Mouse (Mus musculus): ENCODE measurements at regions not wholly inside any gene's neighbourhood (a gene's known extent, or its start where the extent isn't known, plus 50 kb on each side); places are given as distances from the start of the nearest gene placed in this dataset.

- 65% methylated on average over 3 of the region's 3 CpGs for WGBS
- no peaks in the 10 kb centered on the region for H3K27me3 ChIP-seq (ENCODE audit: insufficient read depth, low read length)
- no peak overlapping the region for H3K9ac ChIP-seq (replicated peaks; ENCODE audit: low read length)
- H3K27ac ChIP-seq (ENCODE audit: low read length): no peak overlapping the region
- no peaks in the 10 kb centered on the region for H3K4me1 ChIP-seq (ENCODE audit: insufficient read depth, low read length)
- ATAC-seq (ENCODE audit: low FRiP score, low TSS enrichment): no peak
- no peak overlapping the region for H3K4me3 ChIP-seq (ENCODE audit: low read length)
- H3K9me3 ChIP-seq (ENCODE audit: low read length): no peaks in the 10 kb centered on the region
- H3K4me2 ChIP-seq (replicated peaks; ENCODE audit: low read depth, low read length): no peak overlapping the region
- no peaks in the 10 kb centered on the region for H3K36me3 ChIP-seq (ENCODE audit: insufficient read depth, low read length)
Measured at GRCm38 (mm10) chr7:123796096-123796495, 186.6 kb upstream of the Hs3st4 start.

GRCm38 (mm10) chr7:123805650-123806049, 177.0 kb upstream of the Hs3st4 start:
- Histone ChIP-seq H3K4me2 (replicated peaks; ENCODE audit: low read depth, low read length) (no peak overlapping the region), H3K27ac (ENCODE audit: low read length) (no peak overlapping the region), H3K36me3 (ENCODE audit: insufficient read depth, low read length) (no peaks in the 10 kb centered on the region), H3K9me3 (ENCODE audit: low read length) (no peaks in the 10 kb centered on the region), H3K4me3 (ENCODE audit: low read length) (no peak overlapping the region), H3K27me3 (ENCODE audit: insufficient read depth, low read length) (no peaks in the 10 kb centered on the region), H3K4me1 (ENCODE audit: insufficient read depth, low read length) (no peaks in the 10 kb centered on the region), H3K9ac (replicated peaks; ENCODE audit: low read length) (no peak overlapping the region)
- 86% methylated on average over 2 of the region's 2 CpGs for WGBS
- ATAC-seq (ENCODE audit: low FRiP score, low TSS enrichment): no peak

GRCm38 (mm10) chr7:123823976-123824375, 158.7 kb upstream of the Hs3st4 start:
- H3K9ac ChIP-seq (replicated peaks; ENCODE audit: low read length): no peak overlapping the region
- no peaks in the 10 kb centered on the region for H3K4me1 ChIP-seq (ENCODE audit: insufficient read depth, low read length)
- no peak overlapping the region for H3K4me2 ChIP-seq (replicated peaks; ENCODE audit: low read depth, low read length)
- WGBS: 74% methylated on average over 4 of the region's 4 CpGs
- ATAC-seq (ENCODE audit: low FRiP score, low TSS enrichment): no peak
- H3K4me3 ChIP-seq (ENCODE audit: low read length): no peak overlapping the region
- no peaks in the 10 kb centered on the region for H3K27me3 ChIP-seq (ENCODE audit: insufficient read depth, low read length)
- no peaks in the 10 kb centered on the region for H3K36me3 ChIP-seq (ENCODE audit: insufficient read depth, low read length)
- H3K27ac ChIP-seq (ENCODE audit: low read length): no peak overlapping the region
- H3K9me3 ChIP-seq (ENCODE audit: low read length): no peaks in the 10 kb centered on the region

GRCm38 (mm10) chr7:123826406-123826805, 156.3 kb upstream of the Hs3st4 start:
- H3K9me3 ChIP-seq (ENCODE audit: low read length): no peaks in the 10 kb centered on the region
- H3K4me3 ChIP-seq (ENCODE audit: low read length): no peak overlapping the region
- H3K27me3 ChIP-seq (ENCODE audit: insufficient read depth, low read length): no peaks in the 10 kb centered on the region
- no peak overlapping the region for H3K9ac ChIP-seq (replicated peaks; ENCODE audit: low read length)
- no peak for ATAC-seq (ENCODE audit: low FRiP score, low TSS enrichment)
- no peaks in the 10 kb centered on the region for H3K4me1 ChIP-seq (ENCODE audit: insufficient read depth, low read length)
- no peak overlapping the region for H3K4me2 ChIP-seq (replicated peaks; ENCODE audit: low read depth, low read length)
- no peaks in the 10 kb centered on the region for H3K36me3 ChIP-seq (ENCODE audit: insufficient read depth, low read length)
- no peak overlapping the region for H3K27ac ChIP-seq (ENCODE audit: low read length)
- 85% methylated on average over 5 of the region's 5 CpGs for WGBS

GRCm38 (mm10) chr7:123842552-123842951, 140.1 kb upstream of the Hs3st4 start:
- no peak overlapping the region for H3K4me3 ChIP-seq (ENCODE audit: low read length)
- H3K36me3 ChIP-seq (ENCODE audit: insufficient read depth, low read length): no peaks in the 10 kb centered on the region
- no peak overlapping the region for H3K9ac ChIP-seq (replicated peaks; ENCODE audit: low read length)
- no peak overlapping the region for H3K4me2 ChIP-seq (replicated peaks; ENCODE audit: low read depth, low read length)
- H3K9me3 ChIP-seq (ENCODE audit: low read length): no peaks in the 10 kb centered on the region
- no peak for ATAC-seq (ENCODE audit: low FRiP score, low TSS enrichment)
- H3K4me1 ChIP-seq (ENCODE audit: insufficient read depth, low read length): no peaks in the 10 kb centered on the region
- H3K27ac ChIP-seq (ENCODE audit: low read length): no peak overlapping the region
- H3K27me3 ChIP-seq (ENCODE audit: insufficient read depth, low read length): no peaks in the 10 kb centered on the region
- 89% methylated on average over 7 of the region's 7 CpGs for WGBS

GRCm38 (mm10) chr7:123847081-123847480, 135.6 kb upstream of the Hs3st4 start:
- Histone ChIP-seq H3K9me3 (ENCODE audit: low read length) (no peaks in the 10 kb centered on the region), H3K4me3 (ENCODE audit: low read length) (no peak overlapping the region), H3K9ac (replicated peaks; ENCODE audit: low read length) (no peak overlapping the region), H3K27me3 (ENCODE audit: insufficient read depth, low read length) (no peaks in the 10 kb centered on the region), H3K36me3 (ENCODE audit: insufficient read depth, low read length) (no peaks in the 10 kb centered on the region), H3K4me1 (ENCODE audit: insufficient read depth, low read length) (no peaks in the 10 kb centered on the region), H3K4me2 (replicated peaks; ENCODE audit: low read depth, low read length) (no peak overlapping the region), H3K27ac (ENCODE audit: low read length) (no peak overlapping the region)
- WGBS: 79% methylated on average over 4 of the region's 4 CpGs
- ATAC-seq (ENCODE audit: low FRiP score, low TSS enrichment): no peak

- no peak overlapping the region for H3K27ac ChIP-seq (ENCODE audit: low read length)
- no peaks in the 10 kb centered on the region for H3K4me1 ChIP-seq (ENCODE audit: insufficient read depth, low read length)
- H3K27me3 ChIP-seq (ENCODE audit: insufficient read depth, low read length): no peaks in the 10 kb centered on the region
- H3K4me3 ChIP-seq (ENCODE audit: low read length): no peak overlapping the region
- 28% methylated on average over 5 of the region's 5 CpGs for whole genome bisulfite sequencing
- no peak overlapping the region for H3K9ac ChIP-seq (replicated peaks; ENCODE audit: low read length)
- H3K9me3 ChIP-seq (ENCODE audit: low read length): no peaks in the 10 kb centered on the region
- H3K4me2 ChIP-seq (replicated peaks; ENCODE audit: low read depth, low read length): no peak overlapping the region
- H3K36me3 ChIP-seq (ENCODE audit: insufficient read depth, low read length): no peaks in the 10 kb centered on the region
- ATAC-seq (ENCODE audit: low FRiP score, low TSS enrichment): no peak
Measured at GRCm38 (mm10) chr7:123848644-123849043, 134.0 kb upstream of the Hs3st4 start.

- Histone ChIP-seq H3K4me2 (replicated peaks; ENCODE audit: low read depth, low read length) (no peak overlapping the region), H3K9ac (replicated peaks; ENCODE audit: low read length) (no peak overlapping the region), H3K4me3 (ENCODE audit: low read length) (no peak overlapping the region), H3K27ac (ENCODE audit: low read length) (no peak overlapping the region), H3K36me3 (ENCODE audit: insufficient read depth, low read length) (no peaks in the 10 kb centered on the region), H3K27me3 (ENCODE audit: insufficient read depth, low read length) (no peaks in the 10 kb centered on the region), H3K9me3 (ENCODE audit: low read length) (no peaks in the 10 kb centered on the region), H3K4me1 (ENCODE audit: insufficient read depth, low read length) (no peaks in the 10 kb centered on the region)
- no peak for ATAC-seq (ENCODE audit: low FRiP score, low TSS enrichment)
- 61% methylated on average over 3 of the region's 3 CpGs for WGBS
Measured at GRCm38 (mm10) chr7:123849220-123849619, 133.4 kb upstream of the Hs3st4 start.

- Histone ChIP-seq H3K27ac (ENCODE audit: low read length) (no peak overlapping the region), H3K4me3 (ENCODE audit: low read length) (no peak overlapping the region), H3K4me2 (replicated peaks; ENCODE audit: low read depth, low read length) (no peak overlapping the region), H3K4me1 (ENCODE audit: insufficient read depth, low read length) (no peaks in the 10 kb centered on the region), H3K36me3 (ENCODE audit: insufficient read depth, low read length) (no peaks in the 10 kb centered on the region), H3K27me3 (ENCODE audit: insufficient read depth, low read length) (no peaks in the 10 kb centered on the region), H3K9ac (replicated peaks; ENCODE audit: low read length) (no peak overlapping the region), H3K9me3 (ENCODE audit: low read length) (no peaks in the 10 kb centered on the region)
- WGBS: 83% methylated on average over 10 of the region's 10 CpGs
- no peak for ATAC-seq (ENCODE audit: low FRiP score, low TSS enrichment)
Measured at GRCm38 (mm10) chr7:123850272-123851197, 132.1 kb upstream of the Hs3st4 start.

GRCm38 (mm10) chr7:123857539-123857938, 125.1 kb upstream of the Hs3st4 start:
- no peak for ATAC-seq (ENCODE audit: low FRiP score, low TSS enrichment)
- Histone ChIP-seq H3K9ac (replicated peaks; ENCODE audit: low read length) (no peak overlapping the region), H3K9me3 (ENCODE audit: low read length) (no peaks in the 10 kb centered on the region), H3K4me3 (ENCODE audit: low read length) (no peak overlapping the region), H3K36me3 (ENCODE audit: insufficient read depth, low read length) (no peaks in the 10 kb centered on the region), H3K27ac (ENCODE audit: low read length) (no peak overlapping the region), H3K27me3 (ENCODE audit: insufficient read depth, low read length) (no peaks in the 10 kb centered on the region), H3K4me1 (ENCODE audit: insufficient read depth, low read length) (no peaks in the 10 kb centered on the region), H3K4me2 (replicated peaks; ENCODE audit: low read depth, low read length) (no peak overlapping the region)
- 71% methylated on average over 6 of the region's 6 CpGs for WGBS
